Mouse (Mus musculus) midbrain, embryonic 13.5 days (tissue): Measurements from ENCODE around the gene Ercc5. TPM values are rescaled to one million over a fixed set of nuclear protein-coding genes. Genes with fewer than 3 reads are reported as not detected.

Experiments
- ATAC-seq: fragments of 200-750 bp; cut with Nextera tagmentation; 2 replicates; pipeline ENCODE4 v1.8.0; 2017; ENCODE audit warnings: mild to moderate bottlenecking, moderate TSS enrichment, moderate library complexity
- H3K27ac ChIP-seq: fragments of 300-500 bp; sonication (generic); 2 replicates; pipeline ENCODE4 v1.5.1; 2015; ENCODE audit warnings: inconsistent platforms, mild to moderate bottlenecking, moderate library complexity
- H3K27me3 ChIP-seq: fragments of 300-500 bp; sonication (generic); 2 replicates; pipeline ENCODE4 v1.6.1; 2015; ENCODE audit warnings: mild to moderate bottlenecking, inconsistent platforms
- H3K36me3 ChIP-seq: fragments of 300-500 bp; sonication (generic); 2 replicates; pipeline ENCODE4 v1.6.1; 2015; ENCODE audit warnings: mild to moderate bottlenecking, inconsistent platforms
- H3K4me1 ChIP-seq: fragments of 300-500 bp; sonication (generic); replicated peaks from 2 replicates; pipeline ENCODE4 v1.6.1; 2015; ENCODE audit warnings: inconsistent platforms
- H3K4me2 ChIP-seq: fragments of 300-500 bp; sonication (generic); replicated peaks from 2 replicates; pipeline ENCODE4 v1.6.1; 2015; ENCODE audit warnings: moderate library complexity, mild to moderate bottlenecking, inconsistent platforms
- H3K4me3 ChIP-seq: fragments of 300-500 bp; sonication (generic); replicated peaks from 2 replicates; pipeline ENCODE4 v1.5.1; 2015; ENCODE audit warnings: mild to moderate bottlenecking, inconsistent platforms
- H3K9ac ChIP-seq: fragments of 300-500 bp; sonication (generic); replicated peaks from 2 replicates; pipeline ENCODE4 v1.6.1; 2015; ENCODE audit warnings: mild to moderate bottlenecking, inconsistent platforms
- H3K9me3 ChIP-seq: fragments of 300-500 bp; sonication (generic); 2 replicates; pipeline ENCODE4 v1.6.1; 2016; ENCODE audit warnings: mild to moderate bottlenecking, inconsistent platforms
- WGBS: fragments of 180-500 bp; shearing (Covaris S2); methylation state at CpG from one replicate; pipeline ENCODE4 v1.1.7; 2015; 5-methylcytosine and 5-hydroxymethylcytosine counted together
- polyA plus RNA-seq: library from polyadenylated mRNA; unstranded; fragments of >200 nt; fragmentation: Nextera tagmentation; extraction: Ambion mirVana; gene quantifications from 2 replicates; pipeline ENCODE4 v1.2.1, GENCODE M21; 2015

Gene Ercc5
- polyA plus RNA-seq, 1 experiment from 2014 or later: 39.7 TPM

GRCm38 (mm10) chr1:44129929-44130581 is 17.5 kb upstream of the Ercc5 start:
- no peak overlapping the region for H3K4me3 ChIP-seq
- H3K36me3 ChIP-seq: peaks cover 49% of the 10 kb centered on the region
- ATAC-seq: no peak
- H3K4me2 ChIP-seq: no peak overlapping the region
- no peaks in the 10 kb centered on the region for H3K27me3 ChIP-seq
- no peaks in the 10 kb centered on the region for H3K9me3 ChIP-seq
- no peak overlapping the region for H3K27ac ChIP-seq
- WGBS: 91% methylated on average over 4 of the region's 4 CpGs
- no peaks in the 10 kb centered on the region for H3K4me1 ChIP-seq
- no peak overlapping the region for H3K9ac ChIP-seq

- H3K9ac ChIP-seq: no peak overlapping the region
- peaks cover 64% of the 10 kb centered on the region for H3K36me3 ChIP-seq
- no peak for ATAC-seq
- no peaks in the 10 kb centered on the region for H3K4me1 ChIP-seq
- WGBS: 94% methylated on average over 4 of the region's 4 CpGs
- H3K9me3 ChIP-seq: no peaks in the 10 kb centered on the region
- H3K4me3 ChIP-seq: no peak overlapping the region
- H3K4me2 ChIP-seq: no peak overlapping the region
- H3K27ac ChIP-seq: no peak overlapping the region
- no peaks in the 10 kb centered on the region for H3K27me3 ChIP-seq
These were observed 7.3 kb upstream of the Ercc5 start for GRCm38 (mm10) chr1:44140232-44140631.

GRCm38 (mm10) chr1:44142747-44143146 is 4.8 kb upstream of the Ercc5 start:
- Histone ChIP-seq H3K9me3 (no peaks in the 10 kb centered on the region), H3K9ac (no peak overlapping the region), H3K36me3 (peaks cover 53% of the 10 kb centered on the region), H3K27ac (no peak overlapping the region), H3K4me2 (no peak overlapping the region), H3K4me1 (peaks cover 4% of the 10 kb centered on the region; the same call in 1 of the 2 replicates), H3K4me3 (no peak overlapping the region), H3K27me3 (no peaks in the 10 kb centered on the region)
- no peak for ATAC-seq
- WGBS: 88% methylated on average over 5 of the region's 5 CpGs

DNA sequence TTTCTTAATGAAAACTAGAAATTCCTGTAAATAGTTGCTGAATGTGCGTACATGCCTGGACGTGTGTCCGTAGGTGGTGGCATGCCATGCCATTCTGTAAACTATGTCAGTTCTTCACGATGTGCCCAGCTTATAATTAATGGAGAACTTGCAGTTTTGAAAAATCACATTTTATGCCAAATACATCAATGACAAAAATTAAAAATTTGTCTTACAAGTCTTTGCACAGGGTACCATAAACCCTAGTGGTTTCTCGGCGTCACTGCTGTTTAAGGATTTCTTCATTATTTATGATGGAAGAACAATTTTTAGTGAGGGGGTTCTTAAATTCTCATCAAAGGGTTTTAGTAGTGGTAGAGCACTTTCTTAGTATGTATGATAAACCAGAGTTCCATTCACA is 1.2 kb downstream of the Ercc5 start:
- Histone ChIP-seq H3K27ac (no peak overlapping the region; the same call in 1 of the 2 replicates), H3K36me3 (peaks cover 6% of the 10 kb centered on the region; the same call in 1 of the 2 replicates)
- WGBS: 34% methylated on average over 6 of the region's 6 CpGs

DNA sequence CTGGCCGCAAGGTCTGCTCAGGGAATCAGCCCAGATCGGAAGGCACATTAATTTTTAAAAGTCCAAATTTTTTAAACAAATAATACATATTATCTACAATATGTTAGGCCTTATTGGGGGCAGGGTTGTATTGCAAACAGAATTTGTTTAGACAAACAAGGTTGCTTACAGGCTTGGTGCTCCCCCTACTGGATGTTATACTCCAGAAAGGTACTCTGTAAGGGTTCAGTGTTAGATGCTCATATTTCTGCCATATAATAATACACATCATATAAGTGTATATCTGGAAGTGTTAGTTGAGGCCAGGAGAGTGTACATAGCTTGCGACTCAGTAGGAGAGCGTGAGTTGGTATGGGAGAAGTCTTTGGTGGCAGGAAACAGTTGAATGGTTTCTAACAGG is 7.7 kb downstream of the Ercc5 start:
- Histone ChIP-seq H3K4me1 (no peaks in the 10 kb centered on the region), H3K9me3 (no peaks in the 10 kb centered on the region), H3K9ac (no peak overlapping the region), H3K36me3 (peaks cover 30% of the 10 kb centered on the region), H3K4me2 (no peak overlapping the region), H3K27me3 (no peaks in the 10 kb centered on the region), H3K27ac (no peak overlapping the region), H3K4me3 (no peak overlapping the region)
- no peak for ATAC-seq
- WGBS: 98% methylated on average over 4 of the region's 4 CpGs

More for the DNA sequence above, 1.2 kb downstream of the Ercc5 start:
- H3K4me3 ChIP-seq: peak overlapping the region; percentile 86
- H3K9ac ChIP-seq: peak overlapping the region; percentile 93
- ATAC-seq: no peak
- H3K27me3 ChIP-seq: no peaks in the 10 kb centered on the region
- peaks cover 15% of the 10 kb centered on the region for H3K4me1 ChIP-seq
- no peaks in the 10 kb centered on the region for H3K9me3 ChIP-seq
- H3K4me2 ChIP-seq: peak overlapping the region; percentile 65

- Histone ChIP-seq H3K4me2 (no peak overlapping the region), H3K36me3 (peaks cover 54% of the 10 kb centered on the region), H3K4me1 (no peaks in the 10 kb centered on the region), H3K4me3 (no peak overlapping the region), H3K9me3 (no peaks in the 10 kb centered on the region), H3K9ac (no peak overlapping the region), H3K27ac (no peak overlapping the region), H3K27me3 (no peaks in the 10 kb centered on the region)
- ATAC-seq: no peak
- WGBS: 93% methylated on average over 6 of the region's 6 CpGs
These were observed 10.8 kb downstream of the Ercc5 start for GRCm38 (mm10) chr1:44158317-44158716.

GRCm38 (mm10) chr1:44161818-44162217 is 14.3 kb downstream of the Ercc5 start:
- Histone ChIP-seq H3K4me3 (no peak overlapping the region), H3K36me3 (peaks cover 83% of the 10 kb centered on the region), H3K27ac (no peak overlapping the region), H3K4me2 (no peak overlapping the region), H3K27me3 (no peaks in the 10 kb centered on the region), H3K4me1 (no peaks in the 10 kb centered on the region), H3K9ac (no peak overlapping the region), H3K9me3 (no peaks in the 10 kb centered on the region)
- WGBS: 95% methylated on average over 6 of the region's 6 CpGs
- ATAC-seq: no peak

DNA sequence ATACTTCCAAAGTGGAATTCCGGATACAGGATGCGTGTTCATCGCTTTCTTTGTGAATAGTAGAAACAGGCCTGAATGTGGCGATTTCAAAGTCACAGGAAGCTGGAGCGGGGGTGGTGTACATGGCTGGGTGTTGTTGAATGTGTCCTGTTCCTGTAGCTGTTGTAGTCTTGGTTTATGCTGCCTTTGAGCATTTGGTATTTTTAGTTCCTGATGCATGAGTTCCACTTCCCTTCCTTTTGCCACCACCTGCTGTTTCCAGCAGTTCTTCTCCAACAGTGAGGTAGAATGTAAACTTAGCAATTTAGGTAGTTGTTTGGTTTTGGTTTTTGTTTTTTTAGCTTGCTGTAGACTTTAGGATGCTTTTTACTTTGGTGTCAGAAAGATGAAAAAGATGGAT is 14.8 kb downstream of the Ercc5 start:
- WGBS: 97% methylated on average over 5 of the region's 5 CpGs
- H3K36me3 ChIP-seq: peaks cover 89% of the 10 kb centered on the region
- no peak overlapping the region for H3K27ac ChIP-seq
- no peaks in the 10 kb centered on the region for H3K27me3 ChIP-seq
- no peak overlapping the region for H3K9ac ChIP-seq
- no peak overlapping the region for H3K4me2 ChIP-seq
- no peaks in the 10 kb centered on the region for H3K4me1 ChIP-seq
- no peaks in the 10 kb centered on the region; the same call in 1 of the 2 replicates for H3K9me3 ChIP-seq
- ATAC-seq: no peak
- no peak overlapping the region for H3K4me3 ChIP-seq

GRCm38 (mm10) chr1:44167859-44168383 is 20.4 kb downstream of the Ercc5 start:
- H3K4me1 ChIP-seq: no peaks in the 10 kb centered on the region
- no peaks in the 10 kb centered on the region for H3K27me3 ChIP-seq
- peaks cover 81% of the 10 kb centered on the region for H3K36me3 ChIP-seq
- no peak overlapping the region for H3K9ac ChIP-seq
- 94% methylated on average over 3 of the region's 3 CpGs for WGBS
- H3K27ac ChIP-seq: no peak overlapping the region
- no peak for ATAC-seq
- H3K9me3 ChIP-seq: peaks cover 3% of the 10 kb centered on the region
- H3K4me3 ChIP-seq: no peak overlapping the region
- H3K4me2 ChIP-seq: no peak overlapping the region

- Histone ChIP-seq H3K9ac (no peak overlapping the region), H3K27me3 (no peaks in the 10 kb centered on the region), H3K4me2 (no peak overlapping the region), H3K27ac (no peak overlapping the region), H3K4me3 (no peak overlapping the region), H3K9me3 (peaks cover 3% of the 10 kb centered on the region; the same call in 1 of the 2 replicates), H3K4me1 (no peaks in the 10 kb centered on the region), H3K36me3 (peaks cover 82% of the 10 kb centered on the region)
- ATAC-seq: no peak
- 96% methylated on average over 4 of the region's 4 CpGs for WGBS
These were observed 25.1 kb downstream of the Ercc5 start for GRCm38 (mm10) chr1:44172656-44173055.

- Histone ChIP-seq H3K4me3 (no peak overlapping the region), H3K4me1 (no peaks in the 10 kb centered on the region), H3K36me3 (peaks cover 81% of the 10 kb centered on the region), H3K27me3 (no peaks in the 10 kb centered on the region), H3K4me2 (no peak overlapping the region), H3K9me3 (peaks cover 3% of the 10 kb centered on the region; the same call in 1 of the 2 replicates), H3K27ac (no peak overlapping the region), H3K9ac (no peak overlapping the region)
- 92% methylated on average over 8 of the region's 8 CpGs for WGBS
- ATAC-seq: no peak
These were observed 26.4 kb downstream of the Ercc5 start for GRCm38 (mm10) chr1:44173903-44174302.

DNA sequence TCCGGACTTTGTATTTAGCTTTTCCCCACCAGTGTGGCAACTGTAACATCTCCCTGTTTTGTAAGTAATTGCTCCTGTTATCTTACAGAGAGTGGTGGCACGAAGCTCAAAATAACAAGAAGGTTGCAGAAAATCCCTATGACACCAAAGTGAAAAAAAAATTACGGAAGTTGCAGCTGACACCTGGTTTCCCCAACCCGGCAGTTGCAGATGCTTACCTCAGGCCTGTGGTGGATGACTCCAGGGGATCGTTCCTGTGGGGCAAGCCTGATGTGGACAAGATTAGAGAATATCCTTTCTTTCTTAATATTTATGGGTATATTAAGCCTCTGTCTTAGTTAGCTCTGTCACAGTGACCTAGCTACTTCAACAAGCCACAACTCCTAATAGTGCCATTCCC is 30.5 kb downstream of the Ercc5 start:
- H3K36me3 ChIP-seq: peaks cover 80% of the 10 kb centered on the region
- no peaks in the 10 kb centered on the region for H3K27me3 ChIP-seq
- no peaks in the 10 kb centered on the region for H3K9me3 ChIP-seq
- no peaks in the 10 kb centered on the region for H3K4me1 ChIP-seq
- no peak overlapping the region for H3K4me2 ChIP-seq
- WGBS: 93% methylated on average over 5 of the region's 5 CpGs
- H3K4me3 ChIP-seq: no peak overlapping the region
- no peak for ATAC-seq
- H3K9ac ChIP-seq: no peak overlapping the region
- H3K27ac ChIP-seq: no peak overlapping the region

DNA sequence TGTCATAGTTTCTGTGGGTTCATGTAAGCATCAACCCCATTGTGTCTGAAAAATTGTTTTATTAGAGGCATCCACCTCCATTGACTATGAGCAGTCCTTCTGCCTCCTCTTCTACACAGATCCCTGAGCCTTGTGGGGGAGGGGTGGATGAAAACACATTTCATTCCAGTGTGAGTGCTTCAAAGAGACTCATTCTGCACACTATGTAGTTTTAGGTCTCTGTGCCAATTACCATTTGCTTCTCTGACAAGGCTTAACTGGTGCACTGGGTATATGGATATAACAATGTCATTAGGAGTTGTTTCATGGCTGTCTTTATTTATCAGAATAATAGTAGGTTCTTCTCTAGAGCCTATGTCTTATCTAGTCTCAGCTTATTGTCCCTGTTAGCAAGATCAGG is 38.9 kb downstream of the Ercc5 start:
- Histone ChIP-seq H3K4me1 (no peaks in the 10 kb centered on the region), H3K36me3 (peaks cover 14% of the 10 kb centered on the region), H3K27ac (no peak overlapping the region), H3K9ac (no peak overlapping the region), H3K9me3 (no peaks in the 10 kb centered on the region), H3K4me2 (no peak overlapping the region), H3K4me3 (no peak overlapping the region), H3K27me3 (no peaks in the 10 kb centered on the region)
- ATAC-seq: no peak
